In the genomic region with DNA sequence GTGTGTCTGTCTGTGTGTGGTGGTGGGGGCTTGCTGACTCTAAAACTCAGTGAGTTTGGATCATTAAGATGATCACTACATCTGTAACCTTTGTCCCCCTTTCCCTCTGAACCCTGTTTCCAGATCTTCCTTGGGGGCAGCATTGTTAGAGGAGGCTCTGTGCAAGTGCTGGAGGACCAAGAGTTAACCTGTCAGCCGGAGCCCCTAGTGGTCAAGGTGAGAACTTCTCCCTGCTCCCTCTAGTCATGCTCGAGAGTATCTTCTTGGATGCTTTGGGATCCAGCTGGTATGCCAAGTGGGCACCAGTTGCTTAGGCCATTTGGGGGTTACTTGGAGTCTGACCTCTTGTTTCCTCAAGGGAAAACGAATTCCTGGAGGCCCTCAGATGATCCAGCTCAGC, we compare ENCODE assay signal across 11 mouse cellular contexts. TPM values are rescaled to one million over a fixed set of nuclear protein-coding genes. Genes with fewer than 3 reads are reported as not detected.
DNase-seq lines count a peak whose midpoint lies in the region; ATAC-seq and TF ChIP-seq lines count a peak whose summit lies in the region.
"Not testable (repeated sequence)": the region's sequence is repeated elsewhere in the genome, so short reads cannot be mapped to it uniquely, and the experiment has no call there.
"Had no signal": no experiment of that assay in that cellular context is flagged by ENCODE, and none has a peak within 500 bp of the region (broad histone marks: within the 10 kb centered on the region; RNA-seq: fewer than 3 reads in every experiment).

No protein-coding gene starts in this region.

- not testable (repeated sequence) for H3K4me3 ChIP-seq in CH12.LX (replicated peaks in 1 of 3; ENCODE audit: low read depth in 2 of 3, low read length in 2 of 3, poor library complexity in 1 of 3); bone marrow, adult 2 months (replicated peaks; ENCODE audit: control insufficient read depth, low read depth, low read length); hindbrain, postnatal 0 days (ENCODE audit: low read length); liver, embryonic 16.5 days (ENCODE audit: low read depth, low read length); midbrain, postnatal 0 days (ENCODE audit: low read depth, low read length); testis, adult 2 months (ENCODE audit: control insufficient read depth, low read depth, low read length)

- H3K4me1 ChIP-seq in CH12.LX (ENCODE audit: control insufficient read depth in 1 of 2, insufficient read depth in 2 of 2); bone marrow, adult 2 months (ENCODE audit: control insufficient read depth, insufficient read depth, low read length); hindbrain, postnatal 0 days (ENCODE audit: insufficient read depth, low read length); liver, embryonic 16.5 days (ENCODE audit: control insufficient read depth, low read depth, low read length); midbrain, postnatal 0 days (ENCODE audit: insufficient read depth, low read length); testis, adult 2 months (ENCODE audit: control insufficient read depth, insufficient read depth, low read length): not testable (repeated sequence)

- dilution Hi-C loops in CH12.LX (cut with MboI; ENCODE audit: extremely low pct_ligation_motif_present, extremely low pct_unique_long_range_greater_than_20kb, low sequenced_read_pairs): not testable (repeated sequence)

- H3K27ac ChIP-seq in CH12.LX (ENCODE audit: insufficient read depth, low read depth); bone marrow, adult 2 months (ENCODE audit: control insufficient read depth, insufficient read depth, low read depth, low read length, poor library complexity); hindbrain, postnatal 0 days; midbrain, postnatal 0 days (ENCODE audit: low read depth, low read length); testis, adult 2 months (ENCODE audit: control insufficient read depth, insufficient read depth, low read depth, low read length): not testable (repeated sequence)
- peak overlapping the region; percentile 84; the same call in 1 of the 2 replicates for H3K27ac ChIP-seq in liver, embryonic 16.5 days (ENCODE audit: low read length)

- not testable (repeated sequence) for H3K36me3 ChIP-seq in CH12.LX (replicated peaks in 1 of 2; ENCODE audit: control insufficient read depth in 1 of 2, insufficient read depth in 1 of 2, low read length in 1 of 2); hindbrain, postnatal 0 days (ENCODE audit: insufficient read depth, low read length); liver, embryonic 16.5 days (ENCODE audit: control insufficient read depth, insufficient read depth); midbrain, postnatal 0 days (ENCODE audit: insufficient read depth, low read length); testis, adult 2 months (ENCODE audit: control insufficient read depth, insufficient read depth, low read length)

- H3K79me2 ChIP-seq in CH12.LX (replicated peaks; ENCODE audit: control insufficient read depth, extremely low read depth, insufficient read depth, poor library complexity, severe bottlenecking): not testable (repeated sequence)

- peak; percentile 23 for TF ChIP-seq RAD21 in CH12.LX (IDR thresholded peaks at IDR 0.05; ENCODE audit: low read depth, low read length)

- not testable (repeated sequence) for H3K27me3 ChIP-seq in CH12.LX (replicated peaks); hindbrain, postnatal 0 days (ENCODE audit: insufficient read depth, low read length); liver, embryonic 16.5 days (ENCODE audit: control insufficient read depth, insufficient read depth, low read depth, low read length); midbrain, postnatal 0 days (ENCODE audit: insufficient read depth, low read length); testis, adult 2 months (ENCODE audit: control insufficient read depth, insufficient read depth, low read length)

- 11% methylated on average over 3 of the region's 3 CpGs for WGBS in bone marrow, adult 2 months
- WGBS in hindbrain, postnatal 0 days: 30% methylated on average over 3 of the region's 3 CpGs
- WGBS in liver, embryonic 16.5 days (ENCODE audit: insufficient replicate concordance): 27% methylated on average over 2 of the region's 3 CpGs
- 29% methylated on average over 2 of the region's 3 CpGs for WGBS in midbrain, postnatal 0 days

- not testable (repeated sequence) for H3K4me2 ChIP-seq in CH12.LX (ENCODE audit: insufficient read depth, low read depth, poor library complexity, severe bottlenecking); hindbrain, postnatal 0 days (ENCODE audit: low read depth, low read length); midbrain, postnatal 0 days (ENCODE audit: low read depth, low read length, poor library complexity, severe bottlenecking)
- H3K4me2 ChIP-seq in liver, embryonic 16.5 days (ENCODE audit: low read depth, low read length): 0 out of 2 replicates have a peak overlapping the region, but pooled peaks have one; percentile 44

- TF ChIP-seq EP300 in CH12.LX (IDR thresholded peaks at IDR 0.05; ENCODE audit: low read length): not testable (repeated sequence)

- ATAC-seq in erythroid progenitor cell, adult 5-6 weeks (replicated peaks; ENCODE audit: low FRiP score, poor library complexity, severe bottlenecking): peak; percentile 75
- 0 out of 2 replicates have a peak, but pooled peaks have one; percentile 55 for ATAC-seq in hindbrain, postnatal 0 days
- ATAC-seq in liver, embryonic 16.5 days (ENCODE audit: low read depth): peak; percentile 47
- not testable (repeated sequence) for ATAC-seq in midbrain, postnatal 0 days (ENCODE audit: low FRiP score)

- TF ChIP-seq POLR2A in CH12.LX (IDR thresholded peaks at IDR 0.05; ENCODE audit: low read depth, low read length); bone marrow, adult 2 months (IDR thresholded peaks at IDR 0.05; ENCODE audit: borderline replicate concordance, control insufficient read depth, low read depth, low read length); testis, adult 2 months (IDR thresholded peaks at IDR 0.05; ENCODE audit: control insufficient read depth, low read depth, low read length): not testable (repeated sequence)

- in situ Hi-C loops in CH12.LX (cut with MboI; ENCODE audit: low pct_ligation_motif_present, low pct_unique_long_range_greater_than_20kb, low sequenced_read_pairs): not testable (repeated sequence)

- not testable (repeated sequence) for H3K9me3 ChIP-seq in CH12.LX (replicated peaks; ENCODE audit: low read length); hindbrain, postnatal 0 days (ENCODE audit: low read length); liver, embryonic 16.5 days (replicated peaks; ENCODE audit: control insufficient read depth, low read length); midbrain, postnatal 0 days (ENCODE audit: low read length)

- peak; percentile 28 to 46; a peak in 2 of 4 replicates for TF ChIP-seq CTCF in CH12.LX (conservative IDR thresholded peaks at IDR 0.05 in 1 of 2, IDR thresholded peaks at IDR 0.05 in 1 of 2; ENCODE audit: low read depth in 2 of 2, low read length in 2 of 2)
- peak; percentile 41; the same call in 1 of the 2 replicates for TF ChIP-seq CTCF in bone marrow, adult 2 months (IDR thresholded peaks at IDR 0.05; ENCODE audit: control insufficient read depth, insufficient read depth, low read length)
- TF ChIP-seq CTCF in hindbrain, postnatal 0 days (IDR thresholded peaks at IDR 0.05; ENCODE audit: low read depth): peak; percentile 57
- peak; percentile 45 for TF ChIP-seq CTCF in midbrain, postnatal 0 days (IDR thresholded peaks at IDR 0.05)
- TF ChIP-seq CTCF in testis, adult 2 months (IDR thresholded peaks at IDR 0.05; ENCODE audit: control insufficient read depth, insufficient read depth, insufficient replicate concordance, low read depth, low read length): 0 out of 2 replicates have a peak, but pooled peaks have one; percentile 36

- DNase-seq in CH12.LX (ENCODE audit: extremely low read depth); hindbrain, postnatal 0 days (ENCODE audit: low spot score); midbrain, postnatal 0 days (ENCODE audit: low spot score): not testable (repeated sequence)
- DNase-seq in kidney, postnatal 36 days: peak; percentile 48 to 71

- not testable (repeated sequence) for H3K9ac ChIP-seq in CH12.LX (ENCODE audit: insufficient read depth, low read depth); hindbrain, postnatal 0 days (replicated peaks; ENCODE audit: low read length); liver, embryonic 16.5 days (ENCODE audit: low read depth, low read length); midbrain, postnatal 0 days (replicated peaks; ENCODE audit: low read length, poor library complexity, severe bottlenecking)

RNA-seq across cellular contexts. Expression of gene Selenbp2, which starts 10.0 kb away (rescaled TPM):
- not detected in 2 replicates for total RNA-seq in CH12.LX (2012; rRNA removed)
- total RNA-seq in CH12.LX (2014; rRNA removed): not detected in 2 replicates
- not detected in 2 replicates for polyA plus RNA-seq in CH12.LX (2012; ENCODE audit: insufficient read length, low read depth)
- polyA plus RNA-seq in bone marrow, adult 2 months (2011; ENCODE audit: insufficient read depth, insufficient read length, low replicate concordance, missing spikeins): 4.4 TPM in 1 of 2 replicates, not detected in the other
- total RNA-seq in erythroid progenitor cell, adult 5-6 weeks (2015; ENCODE audit: low replicate concordance): not detected in 2 replicates
- not detected in 2 replicates for total RNA-seq in erythroid progenitor cell, adult 5-6 weeks (2017; ENCODE audit: low replicate concordance)
- 1.8 TPM in 1 of 2 replicates, not detected in the other for total RNA-seq in hindbrain, postnatal 0 days (2014; rRNA removed)
- polyA plus RNA-seq in hindbrain, postnatal 0 days (2015; fragmentation: Nextera tagmentation; extraction: Ambion mirVana): 0.62 and 0.79 TPM in 2 replicates
- polyA plus RNA-seq in liver, embryonic 16.5 days (2015; fragmentation: Nextera tagmentation; extraction: Ambion mirVana): 93.0 and 115 TPM in 2 replicates
- 0.94 and 1.4 TPM in 2 replicates for total RNA-seq in midbrain, postnatal 0 days (2014; rRNA removed)
- 1.0 TPM in 1 of 2 replicates, not detected in the other for polyA plus RNA-seq in midbrain, postnatal 0 days (2015; fragmentation: Nextera tagmentation; extraction: Ambion mirVana)
- polyA plus RNA-seq in testis, adult 2 months (2012; rRNA removed): 0.24 TPM in 1 of 2 replicates, not detected in the other
- total RNA-seq: layer of hippocampus, postnatal 10 days had no signal
- polyA plus RNA-seq: C2C12; forebrain, embryonic 16.5 days had no signal

RNA-seq across cellular contexts. Expression of gene Tuft1, which starts 44.7 kb away (rescaled TPM):
- total RNA-seq in CH12.LX (2012; rRNA removed) (3.4 and 4.0 TPM in 2 replicates), CH12.LX (2014; rRNA removed) (7.4 and 7.7 TPM in 2 replicates)
- 7.2 and 7.5 TPM in 2 replicates for polyA plus RNA-seq in CH12.LX (2012; ENCODE audit: insufficient read length, low read depth)
- polyA plus RNA-seq in bone marrow, adult 2 months (2011; ENCODE audit: insufficient read depth, insufficient read length, low replicate concordance, missing spikeins): 3.8 and 7.4 TPM in 2 replicates
- total RNA-seq in erythroid progenitor cell, adult 5-6 weeks (2015; ENCODE audit: low replicate concordance): 2.9 and 5.4 TPM in 2 replicates
- total RNA-seq in erythroid progenitor cell, adult 5-6 weeks (2017; ENCODE audit: low replicate concordance): 2.4 and 12.6 TPM in 2 replicates
- 8.4 and 14.7 TPM in 2 replicates for total RNA-seq in hindbrain, postnatal 0 days (2014; rRNA removed)
- 6.8 and 7.6 TPM in 2 replicates for polyA plus RNA-seq in hindbrain, postnatal 0 days (2015; fragmentation: Nextera tagmentation; extraction: Ambion mirVana)
- polyA plus RNA-seq in liver, embryonic 16.5 days (2015; fragmentation: Nextera tagmentation; extraction: Ambion mirVana): 13.2 and 13.3 TPM in 2 replicates
- 10.0 and 11.1 TPM in 2 replicates for total RNA-seq in midbrain, postnatal 0 days (2014; rRNA removed)
- 5.9 and 6.3 TPM in 2 replicates for polyA plus RNA-seq in midbrain, postnatal 0 days (2015; fragmentation: Nextera tagmentation; extraction: Ambion mirVana)
- polyA plus RNA-seq in testis, adult 2 months (2012; rRNA removed): 13.1 and 13.2 TPM in 2 replicates

Comparison
In these comparisons a context has a peak if more than half of its experiments do, and no peak if none do; other contexts are left out.
1. RNA of gene Selenbp2, which starts 10.0 kb away (polyA plus RNA-seq): 93.0 to 115 TPM in liver, embryonic 16.5 days; 1.0 TPM in midbrain, postnatal 0 days, 0.62 to 0.79 TPM in hindbrain, postnatal 0 days, 0.24 TPM in testis, adult 2 months, not detected in CH12.LX and 4.4 TPM in bone marrow, adult 2 months; every median in the first group is over 10 times any median in the second.
2. Peak in every context shown above with its lines, with median percentiles within 50 percentile points of each other: CTCF ChIP-seq.